Mouse (Mus musculus): ENCODE results near the gene Prep. TPM values are rescaled to one million over a fixed set of nuclear protein-coding genes. Genes with fewer than 3 reads are reported as not detected.
"Not testable (repeated sequence)": the region's sequence is repeated elsewhere in the genome, so short reads cannot be mapped to it uniquely, and the experiment has no call there.

Prep gene
- polyA plus RNA-seq, 1 experiment: 6.9 TPM

DNA sequence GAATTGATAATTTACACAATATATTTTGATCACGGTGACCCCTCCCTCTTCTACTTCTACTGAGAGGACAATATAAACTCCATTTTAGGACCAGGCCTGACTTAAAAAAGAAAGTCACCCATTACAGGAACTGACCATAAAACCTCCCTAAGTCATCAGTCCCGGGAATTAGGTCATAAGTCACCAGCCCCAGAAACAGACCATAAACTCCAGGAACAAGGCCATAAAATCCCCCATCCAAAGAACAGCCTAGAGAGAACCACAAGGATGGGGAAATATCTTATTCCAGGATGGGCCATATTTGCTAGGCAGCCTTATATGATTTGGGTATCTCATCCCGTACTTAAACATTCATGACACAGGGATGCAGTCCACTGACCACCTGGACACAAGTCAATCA is 107.3 kb downstream of the Prep start:
- no peak for DNase-seq (ENCODE audit: extremely low spot score in 1 of 2, low spot score in 1 of 2)

DNA sequence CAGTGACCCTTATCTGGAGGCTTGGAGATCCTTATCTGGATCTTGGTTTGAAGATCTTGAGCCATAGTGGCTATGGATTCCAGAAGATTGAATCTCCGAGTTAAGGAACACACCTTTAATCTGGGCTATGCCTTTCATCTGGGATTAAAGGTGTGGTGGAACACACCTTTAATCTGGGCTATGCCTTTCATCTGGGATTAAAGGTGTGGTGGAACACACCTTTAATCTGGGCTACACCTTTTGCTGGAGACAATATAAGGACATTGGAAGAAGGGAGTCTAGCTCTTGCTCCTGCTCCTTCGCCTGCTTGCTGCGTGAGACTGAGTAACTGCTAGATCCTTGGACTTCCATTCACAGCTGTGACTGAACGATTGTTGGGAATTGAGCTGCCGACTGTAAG is 110.8 kb downstream of the Prep start, which contains the start of gene Popdc3:
Gene Popdc3 (plus strand): TSS at position 301 of the 400 bp plus-strand sequence.
- DNase-seq (ENCODE audit: extremely low spot score in 1 of 2, low spot score in 1 of 2): not testable (repeated sequence)

DNA sequence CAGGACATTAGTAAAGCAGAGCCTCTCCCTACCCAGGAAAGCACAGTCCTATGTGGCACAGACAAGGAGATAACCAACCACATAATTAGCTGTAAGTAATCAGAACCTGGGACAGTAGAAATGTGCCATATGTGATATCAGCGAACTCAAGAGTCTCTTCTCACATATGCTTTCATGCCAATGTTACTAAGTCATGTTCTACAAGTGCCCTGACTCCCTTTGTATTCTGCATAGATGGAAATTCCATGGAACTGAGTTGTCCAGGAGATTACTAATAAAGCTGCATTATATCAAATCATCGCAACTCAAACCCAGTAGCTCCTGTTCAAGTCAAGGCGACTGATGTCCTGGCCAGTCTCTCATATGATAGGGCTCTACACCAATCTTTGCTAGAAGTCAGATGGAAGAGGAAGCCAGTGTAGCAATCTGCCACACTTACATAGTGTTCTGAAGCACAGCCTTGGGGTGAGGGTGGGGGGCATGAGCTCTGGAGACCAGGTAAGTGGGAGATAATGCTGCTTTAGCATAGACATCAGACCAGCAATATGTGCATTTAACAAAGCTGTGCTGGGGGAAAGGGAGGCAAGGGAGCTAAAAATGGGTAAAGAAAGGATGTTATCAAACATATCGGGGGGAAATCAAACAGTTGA is 113.8 kb downstream of the Prep start:
- DNase-seq (ENCODE audit: extremely low spot score in 1 of 2, low spot score in 1 of 2): no peak

DNA sequence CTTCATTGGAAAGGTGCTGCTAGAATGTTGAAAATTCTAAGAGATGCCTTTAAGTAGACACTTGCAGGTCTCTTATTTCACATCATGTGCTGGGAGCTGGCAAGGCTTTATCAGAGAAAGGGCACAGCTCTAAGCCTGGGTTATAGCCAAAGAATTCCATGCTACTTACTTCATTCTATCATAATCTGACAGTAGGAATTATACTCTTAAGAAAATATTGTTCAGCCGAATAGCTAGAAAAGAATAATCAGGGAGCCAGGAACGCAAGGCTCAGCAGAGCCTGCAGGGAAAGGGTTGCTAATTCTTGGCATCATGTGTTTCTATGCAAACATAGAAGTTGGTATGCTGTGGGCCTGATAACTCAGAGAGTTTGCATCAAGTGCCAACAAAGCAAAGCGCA is 114.3 kb downstream of the Prep start:
- no peak for DNase-seq (ENCODE audit: extremely low spot score in 1 of 2, low spot score in 1 of 2)

DNA sequence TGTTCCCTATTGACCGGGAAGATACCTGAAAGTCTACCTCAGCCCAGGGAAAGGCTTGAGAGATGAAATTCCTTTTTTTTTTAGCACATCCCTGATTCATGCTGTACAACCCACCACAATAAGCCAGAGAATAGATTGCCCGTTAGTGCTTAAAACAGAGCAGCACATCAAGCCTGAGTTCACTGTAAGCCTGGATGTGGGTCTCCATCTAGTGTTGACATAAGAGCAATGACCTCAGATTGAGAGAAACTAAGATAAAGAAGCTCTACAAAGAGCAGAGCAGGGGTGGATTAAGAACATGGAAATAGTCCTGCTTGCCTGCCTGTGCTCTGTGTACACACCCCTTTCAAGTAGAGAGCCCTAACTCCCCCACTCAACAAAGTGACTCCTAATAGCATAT is 118.5 kb downstream of the Prep start:
- DNase-seq (ENCODE audit: extremely low spot score in 1 of 2, low spot score in 1 of 2): no peak

DNA sequence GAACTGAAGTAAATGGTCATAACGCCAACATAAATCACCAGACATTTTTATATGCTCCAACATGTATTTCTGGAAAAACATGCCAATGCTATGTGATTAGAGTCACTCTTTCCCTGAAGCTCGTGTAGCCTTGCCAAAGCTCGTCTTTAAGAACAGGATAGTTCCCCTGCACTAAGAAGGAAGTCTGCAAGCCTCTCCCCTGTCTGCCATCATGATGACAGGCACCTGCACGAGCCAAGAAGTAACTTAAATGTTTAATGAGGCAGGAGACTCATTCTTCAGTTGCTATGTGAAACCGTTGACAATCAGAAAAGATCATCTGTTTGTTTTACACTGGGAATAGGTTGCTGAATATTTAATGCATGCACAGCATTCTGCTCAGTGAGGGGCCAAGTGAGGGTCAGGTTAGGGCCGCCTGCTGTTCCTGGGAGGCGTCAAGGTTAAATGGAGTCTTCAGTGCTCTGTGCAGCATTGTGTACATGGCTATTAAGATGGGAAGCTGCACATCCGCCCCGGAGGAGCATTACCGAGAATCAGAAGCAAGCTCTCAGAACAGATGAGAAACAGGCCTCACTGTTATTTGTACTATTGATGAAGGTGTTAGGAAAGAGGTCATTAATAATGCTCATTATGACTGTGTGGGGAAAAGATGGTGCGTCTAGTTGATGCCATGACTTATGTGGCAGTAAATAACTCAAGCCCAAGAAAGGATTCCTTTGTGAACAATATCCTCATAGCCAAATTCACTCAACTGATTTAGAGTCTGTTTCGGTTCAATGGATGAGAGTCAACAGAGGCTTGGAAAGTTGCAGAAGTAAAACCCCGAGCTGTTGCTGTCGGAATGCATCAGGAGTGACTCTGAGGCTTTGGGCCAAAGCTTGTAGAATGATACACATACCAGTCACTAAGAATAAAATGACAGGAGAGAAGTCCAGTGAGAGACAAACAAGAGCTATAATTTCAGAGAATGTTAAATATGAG is 126.6 kb downstream of the Prep start:
- no peak for DNase-seq (ENCODE audit: extremely low spot score in 1 of 2, low spot score in 1 of 2)

DNA sequence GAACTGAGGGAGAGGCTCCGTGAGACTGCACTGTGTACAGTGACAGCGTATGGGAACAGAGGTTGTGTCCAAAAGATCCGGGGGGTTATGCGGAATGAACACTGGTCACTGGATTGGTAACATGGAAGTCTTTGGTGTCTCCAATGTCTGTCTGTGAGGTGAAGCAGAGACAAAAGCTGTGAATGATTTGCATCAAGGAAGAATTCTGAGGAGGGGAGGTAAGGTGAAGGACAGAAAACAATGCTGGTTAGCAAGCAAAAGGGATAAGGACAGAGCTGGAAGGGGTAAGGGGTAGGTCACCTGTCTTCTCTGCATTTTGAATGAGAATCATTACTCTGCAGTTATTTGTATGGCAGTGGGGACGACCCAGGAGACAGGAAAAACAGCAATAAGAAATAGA is 127.5 kb downstream of the Prep start:
- DNase-seq (ENCODE audit: extremely low spot score in 1 of 2, low spot score in 1 of 2): no peak

DNA sequence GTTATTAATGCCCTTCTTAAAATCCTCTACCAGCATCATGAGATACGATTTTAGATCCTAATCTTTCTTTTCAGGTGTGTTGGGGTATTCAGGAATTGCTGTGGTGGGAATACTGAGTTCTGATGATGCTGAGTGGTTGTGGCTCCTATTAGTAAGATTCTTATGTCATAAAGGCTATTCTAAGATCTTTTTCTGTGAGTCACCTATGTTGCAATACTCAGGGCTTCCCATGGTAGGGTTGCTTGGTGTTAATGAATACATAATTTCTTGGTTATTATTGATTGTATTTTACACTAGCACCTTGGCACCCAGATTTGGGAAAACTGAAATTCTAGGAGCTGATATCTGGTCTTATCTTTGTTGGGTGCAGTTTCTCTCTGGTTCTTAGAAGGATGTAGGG is 137.6 kb downstream of the Prep start:
- no peak for DNase-seq (ENCODE audit: extremely low spot score in 1 of 2, low spot score in 1 of 2)

DNA sequence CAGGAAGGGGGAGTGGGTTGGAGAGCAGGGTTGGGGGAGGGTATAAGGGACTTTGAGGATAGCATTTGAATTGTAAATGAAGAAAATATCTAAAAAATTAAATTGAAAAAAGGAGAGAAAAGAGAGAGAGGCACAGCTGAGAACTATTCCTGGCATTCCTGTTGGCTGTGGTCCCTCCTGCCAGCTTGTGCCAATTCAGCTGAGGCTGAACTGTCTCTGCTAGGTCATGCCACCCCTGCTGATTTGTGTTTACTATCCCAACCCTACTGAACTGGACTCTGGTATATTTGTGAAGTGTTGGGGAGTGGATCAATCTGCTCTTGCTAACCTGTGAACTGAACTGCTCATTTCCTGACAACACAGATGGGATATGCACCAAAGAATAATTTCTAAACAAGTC is 143.2 kb downstream of the Prep start:
- no peak for DNase-seq (ENCODE audit: extremely low spot score in 1 of 2, low spot score in 1 of 2)

DNA sequence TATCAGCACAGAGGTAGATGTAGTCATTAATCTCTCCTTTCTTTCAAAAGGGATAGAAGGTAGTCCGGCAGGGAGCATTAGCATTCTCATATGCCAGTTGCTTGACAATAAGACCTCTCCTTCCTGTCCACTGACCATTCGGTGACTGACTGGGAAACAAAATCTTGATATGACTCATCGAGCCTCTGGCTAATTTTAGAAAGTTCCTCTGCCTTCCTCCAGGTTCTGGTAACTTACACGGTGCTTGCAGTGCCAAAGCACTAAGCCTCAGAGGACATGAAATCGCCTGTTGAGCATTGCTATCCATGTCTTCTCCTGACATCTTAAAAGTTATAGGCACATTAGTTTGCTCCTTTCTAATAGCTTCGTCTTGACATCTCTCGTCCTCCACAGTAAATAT is 149.7 kb downstream of the Prep start:
- no peak for DNase-seq (ENCODE audit: extremely low spot score in 1 of 2, low spot score in 1 of 2)

Other genes with a start within 250 kb of the Prep start
- 0.22 and 0.59 TPM in 2 replicates for gene Popdc3, start 110.9 kb downstream of the Prep start, polyA plus RNA-seq (2012; rRNA removed)